Mouse (Mus musculus): ENCODE measurements around the gene Rpl24. TPM values are rescaled to one million over a fixed set of nuclear protein-coding genes. Genes with fewer than 3 reads are reported as not detected.
"Not testable (repeated sequence)": the region's sequence is repeated elsewhere in the genome, so short reads cannot be mapped to it uniquely, and the experiment has no call there.

The Rpl24 gene
- total and polyA plus RNA-seq, 2 experiments from 2014 or later: 576 to 584 TPM

DNA sequence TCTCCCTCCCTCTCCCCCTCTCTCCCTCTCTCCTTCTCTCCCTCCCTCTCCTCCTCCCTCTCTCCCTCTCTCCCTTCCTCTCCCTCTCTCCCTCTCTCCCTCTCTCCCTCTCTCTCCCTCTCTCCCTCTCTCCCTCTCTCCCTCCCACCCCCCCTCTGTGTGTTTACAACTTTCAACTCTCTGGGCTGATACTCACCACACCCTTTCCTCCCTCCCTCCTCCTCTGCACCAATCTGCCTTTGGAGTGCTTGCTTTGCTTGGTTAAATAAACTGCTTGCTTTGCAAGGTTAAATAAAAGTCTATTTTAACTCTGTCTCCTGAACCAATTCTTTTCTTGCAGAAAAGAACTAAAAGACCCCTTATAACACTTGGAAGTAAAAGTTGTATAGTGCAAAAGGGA is 13.3 kb upstream of the Rpl24 start:
- no peaks in the 10 kb centered on the region for H3K36me3 ChIP-seq (ENCODE audit: insufficient read depth)
- ATAC-seq: no peak
- DNase-seq: no peak
- H3K4me3 ChIP-seq (ENCODE audit: low read depth, low read length): no peak overlapping the region
- H3K9ac ChIP-seq: no peak overlapping the region
- TF ChIP-seq CTCF (IDR thresholded peaks at IDR 0.05; ENCODE audit: low read depth): no peak
- H3K9me3 ChIP-seq (ENCODE audit: low read length): no peaks in the 10 kb centered on the region
- H3K27me3 ChIP-seq (ENCODE audit: insufficient read depth, low read length): no peaks in the 10 kb centered on the region
- H3K4me2 ChIP-seq (ENCODE audit: low read depth): no peak overlapping the region
- no peaks in the 10 kb centered on the region for H3K4me1 ChIP-seq (ENCODE audit: insufficient read depth)
- no peak overlapping the region for H3K27ac ChIP-seq (ENCODE audit: low read depth, low read length)

DNA sequence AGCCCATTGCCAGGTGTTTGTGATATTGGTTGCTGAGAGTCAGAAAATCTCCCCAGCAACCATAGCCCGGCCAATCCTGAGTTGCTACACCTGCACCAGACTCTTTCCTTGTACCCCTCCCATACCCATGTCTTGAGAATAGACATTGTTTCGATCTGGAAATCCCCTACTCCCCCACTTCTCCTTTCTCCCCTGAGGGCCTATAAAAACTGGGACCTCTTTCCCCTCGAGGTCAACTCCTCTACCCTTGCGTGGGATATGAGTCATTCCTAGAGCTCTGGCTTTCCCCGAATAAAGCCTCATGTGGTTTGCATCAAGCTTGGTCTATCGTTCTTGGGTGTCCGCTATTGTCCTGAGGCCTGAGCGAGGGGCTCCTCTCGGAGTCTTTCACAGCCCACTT is 11.9 kb upstream of the Rpl24 start:
- not testable (repeated sequence) for DNase-seq; H3K27me3 ChIP-seq (ENCODE audit: insufficient read depth, low read length); H3K36me3 ChIP-seq (ENCODE audit: insufficient read depth); H3K9ac ChIP-seq; H3K27ac ChIP-seq (ENCODE audit: low read depth, low read length); H3K4me2 ChIP-seq (ENCODE audit: low read depth); H3K4me3 ChIP-seq (ENCODE audit: low read depth, low read length); H3K4me1 ChIP-seq (ENCODE audit: insufficient read depth); H3K9me3 ChIP-seq (ENCODE audit: low read length); ATAC-seq
- 92% methylated on average over 9 of the region's 9 CpGs for WGBS

DNA sequence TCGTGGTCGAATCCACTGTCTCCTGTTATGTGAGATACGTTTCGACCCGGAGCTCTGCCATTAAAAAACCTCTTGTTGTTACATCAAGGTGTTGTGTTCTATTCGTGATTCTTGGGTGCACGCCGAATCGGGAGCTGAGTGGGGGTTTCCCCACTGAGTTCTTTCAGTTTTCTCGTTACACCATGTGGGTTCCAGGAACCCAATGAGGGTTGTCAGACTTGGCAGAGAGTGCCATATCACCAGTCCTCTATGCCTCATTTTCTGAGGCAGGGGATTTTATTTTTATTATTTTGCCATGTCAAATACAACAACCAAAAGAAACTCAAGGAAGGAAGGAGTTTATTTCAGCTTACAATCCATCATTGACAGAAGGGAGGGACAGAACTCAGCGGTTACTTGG is 3.0 kb upstream of the Rpl24 start:
- not testable (repeated sequence) for H3K27ac ChIP-seq (ENCODE audit: low read depth, low read length)
- 91% methylated on average over 6 of the region's 11 CpGs for WGBS

DNA sequence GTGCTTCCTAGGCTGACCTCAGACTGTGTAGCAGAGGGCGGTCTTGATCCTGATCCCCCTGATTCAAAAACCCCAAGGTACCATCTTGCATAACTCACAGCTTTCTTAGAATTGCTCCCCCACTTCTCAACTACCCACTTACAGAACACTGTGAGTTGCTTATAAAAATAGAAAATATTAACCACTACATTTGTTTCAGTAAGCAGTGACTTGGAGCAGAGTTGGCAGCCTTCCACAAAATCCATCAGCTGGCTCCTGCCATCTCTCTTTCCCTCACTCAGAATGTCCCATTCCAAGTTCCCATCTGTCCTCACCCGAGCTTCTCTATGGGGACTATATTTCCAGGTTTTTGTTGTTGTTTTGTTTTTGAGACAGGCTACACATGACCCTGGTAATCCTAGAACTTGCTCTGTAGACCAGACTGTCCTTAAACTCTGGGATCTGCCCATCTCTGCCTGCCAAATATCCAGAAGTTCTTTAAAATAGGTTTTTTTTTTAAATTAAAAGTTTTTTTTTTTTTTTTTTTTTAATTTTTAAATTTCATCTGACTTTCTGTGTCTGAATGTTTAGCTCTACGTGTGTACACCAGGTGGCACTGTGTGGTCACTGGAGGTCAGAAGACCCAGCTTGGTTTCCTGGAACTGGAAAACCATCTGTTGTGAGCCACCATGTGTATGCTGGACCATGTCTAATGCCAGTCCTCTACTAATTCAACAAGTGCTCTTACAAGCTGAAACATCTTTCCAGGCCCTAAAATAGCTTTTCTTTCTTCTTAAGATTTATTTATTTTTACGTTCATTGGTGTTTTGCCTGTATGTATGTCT is 1.7 kb upstream of the Rpl24 start:
- Histone ChIP-seq H3K36me3 (ENCODE audit: insufficient read depth) (peaks cover 3% of the 10 kb centered on the region; the same call in 1 of the 2 replicates), H3K27me3 (ENCODE audit: insufficient read depth, low read length) (no peaks in the 10 kb centered on the region), H3K9me3 (ENCODE audit: low read length) (no peaks in the 10 kb centered on the region), H3K4me2 (ENCODE audit: low read depth) (no peak overlapping the region), H3K27ac (ENCODE audit: low read depth, low read length) (no peak overlapping the region), H3K4me3 (ENCODE audit: low read depth, low read length) (no peak overlapping the region), H3K4me1 (ENCODE audit: insufficient read depth) (peaks cover 6% of the 10 kb centered on the region), H3K9ac (no peak overlapping the region)
- no peak for DNase-seq
- WGBS: 59% methylated on average over 4 of the region's 4 CpGs
- ATAC-seq: no peak
- TF ChIP-seq CTCF (IDR thresholded peaks at IDR 0.05; ENCODE audit: low read depth): peak; percentile 39

More for the DNA sequence above, 3.0 kb upstream of the Rpl24 start:
- not testable (repeated sequence) for H3K9me3 ChIP-seq (ENCODE audit: low read length); H3K4me2 ChIP-seq (ENCODE audit: low read depth); DNase-seq; H3K4me3 ChIP-seq (ENCODE audit: low read depth, low read length); H3K4me1 ChIP-seq (ENCODE audit: insufficient read depth); H3K27me3 ChIP-seq (ENCODE audit: insufficient read depth, low read length); H3K9ac ChIP-seq; ATAC-seq; H3K36me3 ChIP-seq (ENCODE audit: insufficient read depth)

DNA sequence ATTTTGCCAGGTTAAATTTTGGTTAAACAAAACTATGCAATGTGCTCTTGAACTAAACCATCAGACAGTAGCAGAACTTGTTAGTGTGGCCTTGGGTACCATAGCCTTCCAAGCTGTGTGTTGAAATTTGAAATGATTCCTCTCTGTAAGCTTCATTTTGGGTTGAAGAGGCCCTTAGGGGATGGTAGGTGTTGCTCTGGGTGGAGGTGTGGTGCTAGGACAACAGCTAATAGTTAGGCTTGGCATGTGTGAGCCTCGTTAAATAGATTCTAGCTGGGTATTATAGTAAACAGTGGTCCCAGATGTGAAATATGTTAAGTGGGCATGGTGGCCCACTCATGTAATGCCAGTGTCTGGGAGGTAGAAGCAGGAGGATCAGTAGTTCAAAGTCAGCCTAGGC is 1.1 kb downstream of the Rpl24 start:
- H3K4me2 ChIP-seq (ENCODE audit: low read depth): peak overlapping the region; percentile 69
- ATAC-seq: no peak
- H3K27me3 ChIP-seq (ENCODE audit: insufficient read depth, low read length): no peaks in the 10 kb centered on the region
- peak overlapping the region; percentile 76 for H3K4me3 ChIP-seq (ENCODE audit: low read depth, low read length)
- H3K27ac ChIP-seq (ENCODE audit: low read depth, low read length): no peak overlapping the region
- 6% methylated on average over 1 of the region's 1 CpGs for WGBS
- H3K36me3 ChIP-seq (ENCODE audit: insufficient read depth): peaks cover 31% of the 10 kb centered on the region
- H3K9me3 ChIP-seq (ENCODE audit: low read length): no peaks in the 10 kb centered on the region
- DNase-seq: no peak
- peaks cover 6% of the 10 kb centered on the region for H3K4me1 ChIP-seq (ENCODE audit: insufficient read depth)
- H3K9ac ChIP-seq: peak overlapping the region; percentile 87
- no peak for TF ChIP-seq CTCF (IDR thresholded peaks at IDR 0.05; ENCODE audit: low read depth)

DNA sequence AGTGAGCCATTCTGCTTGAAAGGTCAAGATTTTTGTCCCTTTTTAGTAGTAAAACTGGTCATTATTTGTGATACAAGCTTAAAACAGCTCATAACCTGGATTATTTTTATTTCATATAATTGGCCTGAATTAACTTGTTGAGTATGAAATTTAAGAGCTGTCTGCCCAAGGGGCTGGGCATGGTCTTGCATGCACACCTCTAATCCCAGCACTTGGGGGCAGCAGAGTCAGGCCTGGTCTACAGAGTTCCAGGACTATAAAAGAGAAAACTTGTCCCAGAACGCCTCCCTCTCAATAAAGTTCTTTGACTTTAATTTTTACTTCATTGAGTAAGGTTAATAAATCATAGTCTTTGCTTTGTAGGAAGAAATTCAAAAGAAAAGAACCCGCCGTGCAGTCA is 3.1 kb downstream of the Rpl24 start:
- DNase-seq (peak; percentile 40), ATAC-seq (no peak)
- Histone ChIP-seq H3K4me2 (ENCODE audit: low read depth) (no peak overlapping the region), H3K9ac (no peak overlapping the region), H3K4me1 (ENCODE audit: insufficient read depth) (peaks cover 6% of the 10 kb centered on the region), H3K4me3 (ENCODE audit: low read depth, low read length) (no peak overlapping the region), H3K27ac (ENCODE audit: low read depth, low read length) (no peak overlapping the region), H3K27me3 (ENCODE audit: insufficient read depth, low read length) (no peaks in the 10 kb centered on the region), H3K36me3 (ENCODE audit: insufficient read depth) (peaks cover 32% of the 10 kb centered on the region), H3K9me3 (ENCODE audit: low read length) (no peaks in the 10 kb centered on the region)
- peak; percentile 65 for TF ChIP-seq CTCF (IDR thresholded peaks at IDR 0.05; ENCODE audit: low read depth)
- WGBS: 75% methylated on average over 3 of the region's 3 CpGs

DNA sequence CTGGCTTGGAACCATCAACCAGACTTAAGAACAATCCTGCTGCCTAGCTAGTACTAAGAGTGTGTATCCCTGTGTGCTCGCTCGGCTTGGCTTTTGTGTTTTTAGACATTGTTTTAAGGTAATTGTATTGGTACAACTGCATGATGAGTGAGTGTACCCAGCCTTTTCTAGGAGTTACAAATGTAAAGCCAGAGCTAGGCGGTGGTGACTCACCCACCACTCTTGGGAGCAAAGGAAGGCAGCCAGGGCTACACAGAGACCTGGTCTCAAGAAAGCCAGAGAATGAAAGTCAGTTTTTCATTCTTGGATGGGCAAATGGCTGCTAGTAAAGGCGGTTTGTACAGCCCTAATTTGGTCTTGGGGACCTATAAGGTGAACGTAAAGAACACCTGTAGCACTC is 4.3 kb downstream of the Rpl24 start:
- H3K4me2 ChIP-seq (ENCODE audit: low read depth): no peak overlapping the region
- no peak overlapping the region for H3K27ac ChIP-seq (ENCODE audit: low read depth, low read length)
- no peak for ATAC-seq
- WGBS: 93% methylated on average over 5 of the region's 5 CpGs
- H3K36me3 ChIP-seq (ENCODE audit: insufficient read depth): peaks cover 32% of the 10 kb centered on the region
- no peak overlapping the region for H3K9ac ChIP-seq
- H3K4me3 ChIP-seq (ENCODE audit: low read depth, low read length): no peak overlapping the region
- TF ChIP-seq CTCF (IDR thresholded peaks at IDR 0.05; ENCODE audit: low read depth): no peak
- H3K9me3 ChIP-seq (ENCODE audit: low read length): no peaks in the 10 kb centered on the region
- no peaks in the 10 kb centered on the region for H3K27me3 ChIP-seq (ENCODE audit: insufficient read depth, low read length)
- no peak for DNase-seq
- H3K4me1 ChIP-seq (ENCODE audit: insufficient read depth): peaks cover 10% of the 10 kb centered on the region

Data from forebrain, postnatal 0 days (tissue).